In genomic region chr5:138228026-138228425, GRCm38 (mm10) we compare ENCODE assay signal across 9 mouse cellular contexts. TPM values are rescaled to one million over a fixed set of nuclear protein-coding genes. Genes with fewer than 3 reads are reported as not detected.
DNase-seq lines count a peak whose midpoint lies in the region; ATAC-seq and TF ChIP-seq lines count a peak whose summit lies in the region.
"Had no signal": no experiment of that assay in that cellular context is flagged by ENCODE, and none has a peak within 500 bp of the region (broad histone marks: within the 10 kb centered on the region; RNA-seq: fewer than 3 reads in every experiment).

No protein-coding gene starts in this region.

- peak; percentile 24 for DNase-seq in gastrocnemius, postnatal 10 days
- DNase-seq in gastrocnemius, postnatal 25 days: no peak
- peak; percentile 5 for DNase-seq in midbrain, postnatal 0 days (ENCODE audit: low spot score)
- no peak for DNase-seq in midbrain, embryonic 10.5 days (ENCODE audit: low spot score)
- peak; percentile 44 for DNase-seq in c-Kit-positive CD71-negative TER-119-negative erythroid progenitor cells, embryonic 14.5 days (ENCODE audit: low read depth)
- DNase-seq in mesoderm, embryonic 11.5 days (ENCODE audit: low read depth, low spot score): peak; percentile 23
- DNase-seq in embryonic facial prominence, embryonic 10.5 days (ENCODE audit: low spot score): no peak
- DNase-seq in layer of hippocampus, adult 9-11 months: no peak

- peak; percentile 59 for TF ChIP-seq CTCF in midbrain, postnatal 0 days (IDR thresholded peaks at IDR 0.05)

- no peak overlapping the region for H3K4me3 ChIP-seq in midbrain, postnatal 0 days (ENCODE audit: low read depth, low read length)
- no peak overlapping the region for H3K4me3 ChIP-seq in midbrain, embryonic 10.5 days
- H3K4me3 ChIP-seq in embryonic facial prominence, embryonic 10.5 days: no peak overlapping the region

- no peaks in the 10 kb centered on the region for H3K9me3 ChIP-seq in midbrain, postnatal 0 days (ENCODE audit: low read length)
- no peaks in the 10 kb centered on the region for H3K9me3 ChIP-seq in midbrain, embryonic 10.5 days (replicated peaks)
- no peaks in the 10 kb centered on the region for H3K9me3 ChIP-seq in embryonic facial prominence, embryonic 10.5 days

- no peak for ATAC-seq in midbrain, postnatal 0 days (ENCODE audit: low FRiP score)

- WGBS in midbrain, postnatal 0 days: 48% methylated on average over 3 of the region's 3 CpGs
- 64% methylated on average over 3 of the region's 3 CpGs for WGBS in midbrain, embryonic 10.5 days
- 63% methylated on average over 3 of the region's 3 CpGs for WGBS in embryonic facial prominence, embryonic 10.5 days

- no peaks in the 10 kb centered on the region for H3K27me3 ChIP-seq in midbrain, postnatal 0 days (ENCODE audit: insufficient read depth, low read length)
- H3K27me3 ChIP-seq in midbrain, embryonic 10.5 days (ENCODE audit: low read depth, poor library complexity, severe bottlenecking): no peaks in the 10 kb centered on the region
- no peaks in the 10 kb centered on the region for H3K27me3 ChIP-seq in embryonic facial prominence, embryonic 10.5 days (replicated peaks; ENCODE audit: low read depth, poor library complexity, severe bottlenecking)

- no peak overlapping the region for H3K9ac ChIP-seq in midbrain, postnatal 0 days (replicated peaks; ENCODE audit: low read length, poor library complexity, severe bottlenecking)

- no peaks in the 10 kb centered on the region for H3K36me3 ChIP-seq in midbrain, postnatal 0 days (ENCODE audit: insufficient read depth, low read length)
- H3K36me3 ChIP-seq in midbrain, embryonic 10.5 days: no peaks in the 10 kb centered on the region
- H3K36me3 ChIP-seq in embryonic facial prominence, embryonic 10.5 days (replicated peaks): no peaks in the 10 kb centered on the region

- H3K4me1 ChIP-seq in midbrain, postnatal 0 days (ENCODE audit: insufficient read depth, low read length): no peaks in the 10 kb centered on the region
- H3K4me1 ChIP-seq in midbrain, embryonic 10.5 days: peaks cover 4% of the 10 kb centered on the region; the same call in 1 of the 2 replicates
- no peaks in the 10 kb centered on the region for H3K4me1 ChIP-seq in embryonic facial prominence, embryonic 10.5 days

- H3K4me2 ChIP-seq in midbrain, postnatal 0 days (ENCODE audit: low read depth, low read length, poor library complexity, severe bottlenecking): no peak overlapping the region

- no peak overlapping the region for H3K27ac ChIP-seq in midbrain, postnatal 0 days (ENCODE audit: low read depth, low read length)
- no peak overlapping the region for H3K27ac ChIP-seq in midbrain, embryonic 10.5 days (replicated peaks)
- H3K27ac ChIP-seq in embryonic facial prominence, embryonic 10.5 days (replicated peaks): no peak overlapping the region

RNA-seq across cellular contexts. Expression of gene Nxpe5, which starts 2.3 kb away (rescaled TPM):
- 1 to 10 TPM; 1.4 to 1.6 TPM for total RNA-seq in gastrocnemius, postnatal 10 days (2021)
- under 1 TPM; 0.40 to 0.54 TPM for total RNA-seq in gastrocnemius, postnatal 25 days (2021)
- total RNA-seq in midbrain, postnatal 0 days (2014; rRNA removed): not detected in 2 replicates
- polyA plus RNA-seq in midbrain, postnatal 0 days (2015; fragmentation: Nextera tagmentation; extraction: Ambion mirVana): not detected in 2 replicates
- polyA plus RNA-seq in midbrain, embryonic 10.5 days (2016; fragmentation: Nextera tagmentation; extraction: Ambion mirVana): not detected in 2 replicates
- polyA plus RNA-seq in embryonic facial prominence, embryonic 10.5 days (2016; fragmentation: Nextera tagmentation; extraction: Ambion mirVana): not detected in 2 replicates
- polyA plus RNA-seq: neural tube, embryonic 11.5 days had no signal

RNA-seq across cellular contexts. Expression of gene Lamtor4, which starts 27.3 kb away (rescaled TPM):
- total RNA-seq in gastrocnemius, postnatal 10 days (2021): 10 to 100 TPM; 61.6 to 69.8 TPM
- total RNA-seq in gastrocnemius, postnatal 25 days (2021): 10 to 100 TPM; 48.3 to 50.8 TPM
- 59.1 and 79.6 TPM in 2 replicates for total RNA-seq in midbrain, postnatal 0 days (2014; rRNA removed)
- 99.8 and 104 TPM in 2 replicates for polyA plus RNA-seq in midbrain, postnatal 0 days (2015; fragmentation: Nextera tagmentation; extraction: Ambion mirVana)
- 47.9 and 48.5 TPM in 2 replicates for polyA plus RNA-seq in midbrain, embryonic 10.5 days (2016; fragmentation: Nextera tagmentation; extraction: Ambion mirVana)
- polyA plus RNA-seq in embryonic facial prominence, embryonic 10.5 days (2016; fragmentation: Nextera tagmentation; extraction: Ambion mirVana): 38.6 and 40.2 TPM in 2 replicates

RNA-seq across cellular contexts. Expression of gene Mblac1, which starts 33.9 kb away (rescaled TPM):
- total RNA-seq in gastrocnemius, postnatal 10 days (2021): 1 to 10 TPM; 2.7 to 3.5 TPM
- total RNA-seq in gastrocnemius, postnatal 25 days (2021): 1 to 10 TPM; 1.6 to 2.1 TPM
- total RNA-seq in midbrain, postnatal 0 days (2014; rRNA removed): 15.6 and 16.2 TPM in 2 replicates
- polyA plus RNA-seq in midbrain, postnatal 0 days (2015; fragmentation: Nextera tagmentation; extraction: Ambion mirVana): 11.2 and 11.9 TPM in 2 replicates
- polyA plus RNA-seq in midbrain, embryonic 10.5 days (2016; fragmentation: Nextera tagmentation; extraction: Ambion mirVana): 10.3 and 10.5 TPM in 2 replicates
- 8.7 and 9.4 TPM in 2 replicates for polyA plus RNA-seq in embryonic facial prominence, embryonic 10.5 days (2016; fragmentation: Nextera tagmentation; extraction: Ambion mirVana)

RNA-seq across cellular contexts. Expression of gene BC037034, which starts 35.8 kb away (rescaled TPM):
- total RNA-seq in gastrocnemius, postnatal 10 days (2021): 1 to 10 TPM; 5.3 to 8.1 TPM
- total RNA-seq in gastrocnemius, postnatal 25 days (2021): 1 to 10 TPM; 2.6 to 3.0 TPM
- total RNA-seq in midbrain, postnatal 0 days (2014; rRNA removed): 73.1 and 79.2 TPM in 2 replicates
- polyA plus RNA-seq in midbrain, postnatal 0 days (2015; fragmentation: Nextera tagmentation; extraction: Ambion mirVana): 15.4 and 17.3 TPM in 2 replicates
- 6.9 and 7.3 TPM in 2 replicates for polyA plus RNA-seq in midbrain, embryonic 10.5 days (2016; fragmentation: Nextera tagmentation; extraction: Ambion mirVana)
- 5.7 and 6.1 TPM in 2 replicates for polyA plus RNA-seq in embryonic facial prominence, embryonic 10.5 days (2016; fragmentation: Nextera tagmentation; extraction: Ambion mirVana)

RNA-seq across cellular contexts. Expression of gene Cnpy4, which starts 40.7 kb away (rescaled TPM):
- 10 to 100 TPM in 1 of 2 experiments, 1 to 10 TPM in 1; 8.9 to 11.8 TPM for total RNA-seq in gastrocnemius, postnatal 10 days (2021)
- 1 to 10 TPM; 3.5 to 5.8 TPM for total RNA-seq in gastrocnemius, postnatal 25 days (2021)
- total RNA-seq in midbrain, postnatal 0 days (2014; rRNA removed): 11.7 and 14.0 TPM in 2 replicates
- 21.7 and 21.8 TPM in 2 replicates for polyA plus RNA-seq in midbrain, postnatal 0 days (2015; fragmentation: Nextera tagmentation; extraction: Ambion mirVana)
- polyA plus RNA-seq in midbrain, embryonic 10.5 days (2016; fragmentation: Nextera tagmentation; extraction: Ambion mirVana): 54.4 and 58.2 TPM in 2 replicates
- polyA plus RNA-seq in embryonic facial prominence, embryonic 10.5 days (2016; fragmentation: Nextera tagmentation; extraction: Ambion mirVana): 54.4 and 54.6 TPM in 2 replicates

Comparison
In these comparisons a context has a peak if more than half of its experiments do, and no peak if none do; other contexts are left out.
1. DNase-seq: peak in gastrocnemius, postnatal 10 days (single experiment), midbrain, postnatal 0 days (single experiment), c-Kit-positive CD71-negative TER-119-negative erythroid progenitor cells, embryonic 14.5 days (single experiment) and mesoderm, embryonic 11.5 days (single experiment); none in gastrocnemius, postnatal 25 days (single experiment), midbrain, embryonic 10.5 days (single experiment), embryonic facial prominence, embryonic 10.5 days (single experiment) and layer of hippocampus, adult 9-11 months (single experiment).